Mouse (Mus musculus) embryonic facial prominence, embryonic 11.5 days (tissue): ENCODE results near the gene E030025P04Rik. TPM values are rescaled to one million over a fixed set of nuclear protein-coding genes. Genes with fewer than 3 reads are reported as not detected.

Source experiments
- ATAC-seq: fragments of 200-750 bp; cut with Nextera tagmentation; replicated peaks from 2 replicates; pipeline ENCODE4 v1.8.0; 2017; ENCODE audit warnings: low read depth; ENCODE audit not compliant: insufficient number of reproducible peaks, low FRiP score, low TSS enrichment
- DNase-seq: peaks from one replicate; pipeline ENCODE4 v3.0.0-alpha.2; 2015; ENCODE audit warnings: low spot score
- H3K27ac ChIP-seq: fragments of 300-500 bp; sonication (generic); replicated peaks from 2 replicates; pipeline ENCODE4 v1.5.1; 2014; ENCODE audit warnings: mild to moderate bottlenecking, low read depth, low read length, control low read depth
- H3K27me3 ChIP-seq: fragments of 300-500 bp; sonication (generic); 2 replicates; pipeline ENCODE4 v1.6.1; 2014; ENCODE audit warnings: mild to moderate bottlenecking, low read length, moderate library complexity, mixed read lengths; ENCODE audit not compliant: control insufficient read depth, insufficient read depth
- H3K36me3 ChIP-seq: fragments of 300-500 bp; sonication (generic); replicated peaks from 2 replicates; pipeline ENCODE4 v1.6.1; 2014; ENCODE audit warnings: low read depth, mild to moderate bottlenecking, low read length, moderate library complexity, mixed read lengths; ENCODE audit not compliant: control insufficient read depth, insufficient read depth
- H3K4me1 ChIP-seq: fragments of 300-500 bp; sonication (generic); 2 replicates; pipeline ENCODE4 v1.6.1; 2014; ENCODE audit warnings: low read length, mixed read lengths; ENCODE audit not compliant: control insufficient read depth, insufficient read depth
- H3K4me2 ChIP-seq: fragments of 300-500 bp; sonication (generic); 2 replicates; pipeline ENCODE4 v1.6.1; 2014; ENCODE audit warnings: low read depth, mild to moderate bottlenecking, control low read depth, low read length, moderate library complexity
- H3K4me3 ChIP-seq: fragments of 300-500 bp; sonication (generic); 2 replicates; pipeline ENCODE4 v1.5.1; 2014; ENCODE audit warnings: low read depth, low read length, control low read depth
- H3K9ac ChIP-seq: fragments of 300-500 bp; sonication (generic); replicated peaks from 2 replicates; pipeline ENCODE4 v1.6.1; 2014; ENCODE audit warnings: mild to moderate bottlenecking, control low read depth, low read length
- H3K9me3 ChIP-seq: fragments of 300-500 bp; sonication (generic); replicated peaks from 2 replicates; pipeline ENCODE4 v1.6.1; 2016; ENCODE audit warnings: mild to moderate bottlenecking, low read length, inconsistent platforms, mixed read lengths; ENCODE audit not compliant: control insufficient read depth
- WGBS: fragments of 180-500 bp; shearing (Covaris S2); extraction: QIAGEN DNeasy Blood & Tissue Kit; methylation state at CpG from one replicate; pipeline ENCODE4 v1.1.7; 2014; 5-methylcytosine and 5-hydroxymethylcytosine counted together
- polyA plus RNA-seq: library from polyadenylated mRNA; unstranded; fragments of >200 nt; fragmentation: Nextera tagmentation; extraction: Ambion mirVana; gene quantifications from 2 replicates; pipeline ENCODE4 v1.2.1, GENCODE M21; 2014

The E030025P04Rik gene
- polyA plus RNA-seq, 1 experiment from 2014 or later: not detected

- WGBS: 89% methylated on average over 8 of the region's 8 CpGs
- Histone ChIP-seq H3K36me3 (no peaks in the 10 kb centered on the region), H3K4me2 (no peak overlapping the region), H3K9me3 (no peaks in the 10 kb centered on the region), H3K9ac (no peak overlapping the region), H3K4me3 (no peak overlapping the region), H3K27me3 (no peaks in the 10 kb centered on the region), H3K27ac (no peak overlapping the region), H3K4me1 (no peaks in the 10 kb centered on the region)
- DNase-seq: no peak
- no peak for ATAC-seq
These were observed 31.3 kb upstream of the E030025P04Rik start for GRCm38 (mm10) chr11:109175376-109175969.

GRCm38 (mm10) chr11:109172224-109172623 lies 28.1 kb upstream of the E030025P04Rik start:
- H3K4me3 ChIP-seq: no peak overlapping the region
- H3K9ac ChIP-seq: no peak overlapping the region
- no peaks in the 10 kb centered on the region for H3K4me1 ChIP-seq
- H3K27me3 ChIP-seq: no peaks in the 10 kb centered on the region
- no peak overlapping the region for H3K27ac ChIP-seq
- H3K4me2 ChIP-seq: no peak overlapping the region
- no peak for ATAC-seq
- WGBS: 81% methylated on average over 1 of the region's 1 CpGs
- DNase-seq: no peak
- no peaks in the 10 kb centered on the region for H3K36me3 ChIP-seq
- H3K9me3 ChIP-seq: no peaks in the 10 kb centered on the region

DNA sequence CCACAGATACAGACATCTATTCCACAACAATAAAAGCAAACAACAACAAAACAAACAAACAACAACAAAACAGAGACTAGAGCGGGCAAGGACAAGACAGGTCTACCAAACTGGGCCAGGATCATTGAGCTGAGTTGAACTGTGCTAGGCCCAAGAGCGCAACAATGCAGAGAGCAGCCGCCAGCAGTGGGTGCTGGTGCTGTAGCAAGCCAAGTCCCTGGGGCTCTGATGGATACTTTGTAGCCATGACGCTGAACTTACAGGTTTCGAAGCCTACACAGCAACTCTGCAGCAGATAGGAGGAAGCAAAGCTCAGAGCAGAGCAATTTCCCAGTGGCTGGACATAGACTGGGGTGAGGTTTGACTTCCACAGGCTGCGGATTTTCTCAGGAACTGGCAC lies 26.6 kb upstream of the E030025P04Rik start:
- ATAC-seq (no peak), DNase-seq (no peak)
- Histone ChIP-seq H3K36me3 (no peaks in the 10 kb centered on the region), H3K9ac (no peak overlapping the region), H3K27me3 (no peaks in the 10 kb centered on the region), H3K4me1 (no peaks in the 10 kb centered on the region), H3K27ac (no peak overlapping the region), H3K4me3 (no peak overlapping the region), H3K4me2 (no peak overlapping the region), H3K9me3 (no peaks in the 10 kb centered on the region)
- 89% methylated on average over 6 of the region's 6 CpGs for WGBS

DNA sequence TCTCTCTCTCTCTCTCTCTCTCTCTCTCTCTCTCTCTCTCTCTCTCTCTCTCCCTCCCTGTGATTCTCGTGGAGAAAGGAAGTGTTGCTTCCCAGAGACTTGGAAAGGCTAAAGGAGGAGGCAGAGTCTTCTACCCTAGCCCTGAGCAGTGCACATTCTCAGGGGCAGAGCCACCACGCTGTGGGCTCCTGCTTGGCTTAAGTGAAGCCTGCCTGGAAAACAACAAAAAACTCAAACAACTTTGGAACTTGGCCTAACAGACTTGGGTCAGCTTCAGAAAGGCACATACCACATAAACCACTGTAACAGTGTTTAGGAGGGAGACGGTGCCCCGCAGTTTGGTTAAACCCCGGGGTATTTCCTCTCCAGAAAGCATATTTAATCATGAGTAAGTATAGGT lies 13.5 kb upstream of the E030025P04Rik start:
- 67% methylated on average over 5 of the region's 5 CpGs for WGBS
- no peaks in the 10 kb centered on the region for H3K9me3 ChIP-seq
- H3K36me3 ChIP-seq: no peaks in the 10 kb centered on the region
- no peak for DNase-seq
- no peak overlapping the region for H3K27ac ChIP-seq
- no peak for ATAC-seq
- H3K9ac ChIP-seq: no peak overlapping the region
- no peak overlapping the region for H3K4me2 ChIP-seq
- no peaks in the 10 kb centered on the region for H3K27me3 ChIP-seq
- no peak overlapping the region for H3K4me3 ChIP-seq
- no peaks in the 10 kb centered on the region for H3K4me1 ChIP-seq

DNA sequence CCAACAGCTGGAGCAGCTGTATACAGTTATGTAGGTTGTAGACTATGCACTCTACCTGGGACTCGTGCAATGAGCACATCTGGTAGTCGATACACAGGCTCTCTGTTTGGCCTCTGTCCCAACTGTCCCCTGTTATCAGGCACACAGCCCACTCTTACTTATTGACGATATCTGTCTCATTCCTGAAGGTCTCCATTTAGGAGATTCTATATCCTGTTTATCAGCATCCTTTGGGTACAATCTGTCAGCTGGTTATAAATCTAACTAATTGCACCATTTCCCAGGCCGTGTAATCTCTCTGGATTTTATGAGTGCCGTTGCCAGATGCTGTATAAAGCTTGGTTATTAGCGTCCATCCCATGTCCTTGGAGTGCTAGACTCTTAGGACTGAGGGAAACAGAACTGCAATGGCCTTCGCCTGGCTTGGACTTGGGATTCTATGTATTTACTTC lies 747 bp upstream of the E030025P04Rik start:
- H3K4me3 ChIP-seq: no peak overlapping the region
- no peaks in the 10 kb centered on the region for H3K9me3 ChIP-seq
- no peaks in the 10 kb centered on the region for H3K4me1 ChIP-seq
- no peaks in the 10 kb centered on the region for H3K27me3 ChIP-seq
- DNase-seq (no peak), ATAC-seq (no peak)
- 83% methylated on average over 7 of the region's 7 CpGs for WGBS
- no peak overlapping the region for H3K27ac ChIP-seq
- no peaks in the 10 kb centered on the region for H3K36me3 ChIP-seq
- H3K4me2 ChIP-seq: no peak overlapping the region
- no peak overlapping the region for H3K9ac ChIP-seq

DNA sequence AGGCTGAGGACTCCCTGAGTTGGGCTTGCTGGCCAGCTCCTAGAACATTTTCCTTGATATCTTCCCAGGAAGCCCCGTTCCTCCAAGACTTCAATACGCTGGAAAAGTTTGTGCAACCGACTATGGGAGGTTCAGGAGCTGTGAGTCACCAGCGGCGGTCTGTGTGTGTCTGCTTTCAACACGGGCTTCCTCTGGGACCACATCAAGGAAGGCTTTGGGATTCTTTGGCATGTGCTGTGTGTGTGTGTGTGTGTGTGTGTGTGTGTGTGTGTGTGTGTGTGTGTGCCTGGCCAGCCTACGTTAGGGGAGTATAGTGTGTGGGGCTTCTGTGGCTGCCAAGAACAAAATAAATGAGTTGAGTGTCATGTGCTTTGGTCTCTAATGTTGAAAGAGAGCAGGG lies 17.7 kb downstream of the E030025P04Rik start:
- H3K36me3 ChIP-seq: no peaks in the 10 kb centered on the region
- H3K27me3 ChIP-seq: no peaks in the 10 kb centered on the region
- ATAC-seq (no peak), DNase-seq (no peak)
- no peaks in the 10 kb centered on the region for H3K4me1 ChIP-seq
- H3K9me3 ChIP-seq: no peaks in the 10 kb centered on the region
- H3K27ac ChIP-seq: no peak overlapping the region
- WGBS: 83% methylated on average over 7 of the region's 7 CpGs
- H3K9ac ChIP-seq: no peak overlapping the region
- H3K4me2 ChIP-seq: no peak overlapping the region
- H3K4me3 ChIP-seq: no peak overlapping the region

DNA sequence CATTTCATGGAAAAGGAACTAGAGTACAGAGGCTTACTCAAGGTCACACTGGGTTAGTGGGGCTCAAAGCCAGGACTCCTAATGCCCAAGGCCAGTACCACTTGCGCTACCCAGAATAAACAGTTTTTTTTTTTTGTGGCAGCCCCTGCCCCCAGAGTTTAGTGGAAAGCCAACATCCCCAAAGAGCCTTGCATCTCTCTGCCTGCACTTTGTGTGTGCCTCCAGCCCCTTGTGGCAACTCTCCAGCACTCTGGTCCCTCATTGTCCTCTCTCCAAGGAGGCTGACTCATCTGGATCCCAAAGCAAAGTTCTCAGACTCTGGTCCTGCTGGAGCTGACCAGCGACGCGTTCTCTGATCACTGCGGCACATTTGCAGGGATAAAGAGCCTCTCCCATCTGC lies 18.7 kb downstream of the E030025P04Rik start:
- no peak for ATAC-seq

GRCm38 (mm10) chr11:109124284-109124683 lies 19.9 kb downstream of the E030025P04Rik start:
- DNase-seq (peak; percentile 45), ATAC-seq (no peak)
- H3K4me2 ChIP-seq: no peak overlapping the region
- H3K4me3 ChIP-seq: no peak overlapping the region
- WGBS: 64% methylated on average over 3 of the region's 3 CpGs
- H3K9ac ChIP-seq: no peak overlapping the region
- no peaks in the 10 kb centered on the region for H3K4me1 ChIP-seq
- H3K9me3 ChIP-seq: no peaks in the 10 kb centered on the region
- H3K27ac ChIP-seq: no peak overlapping the region
- no peaks in the 10 kb centered on the region for H3K27me3 ChIP-seq
- H3K36me3 ChIP-seq: no peaks in the 10 kb centered on the region

More for the DNA sequence above, 18.7 kb downstream of the E030025P04Rik start:
- H3K4me3 ChIP-seq: no peak overlapping the region
- no peaks in the 10 kb centered on the region for H3K9me3 ChIP-seq
- H3K4me1 ChIP-seq: no peaks in the 10 kb centered on the region
- H3K4me2 ChIP-seq: no peak overlapping the region
- no peak for DNase-seq
- no peak overlapping the region for H3K27ac ChIP-seq
- WGBS: 72% methylated on average over 5 of the region's 5 CpGs
- H3K27me3 ChIP-seq: no peaks in the 10 kb centered on the region
- no peak overlapping the region for H3K9ac ChIP-seq
- no peaks in the 10 kb centered on the region for H3K36me3 ChIP-seq
